Mouse (Mus musculus) testis, adult 2 months (tissue): ENCODE data around the gene Dcun1d3. TPM values are rescaled to one million over a fixed set of nuclear protein-coding genes. Genes with fewer than 3 reads are reported as not detected.

Experiments
- H3K27ac ChIP-seq: fragments of 200-500 bp; 2 replicates; pipeline ENCODE4 v1.5.1; 2012; ENCODE audit warnings: low read depth, low read length; ENCODE audit not compliant: control insufficient read depth, insufficient read depth
- H3K27me3 ChIP-seq: fragments of 200-500 bp; 2 replicates; pipeline ENCODE4 v1.6.1; 2012; ENCODE audit warnings: mild to moderate bottlenecking, low read length, moderate library complexity; ENCODE audit not compliant: control insufficient read depth, insufficient read depth
- H3K36me3 ChIP-seq: fragments of 200-500 bp; 2 replicates; pipeline ENCODE4 v1.6.1; 2012; ENCODE audit warnings: mild to moderate bottlenecking, low read length; ENCODE audit not compliant: control insufficient read depth, insufficient read depth
- H3K4me1 ChIP-seq: fragments of 200-500 bp; 2 replicates; pipeline ENCODE4 v1.6.1; 2012; ENCODE audit warnings: low read length; ENCODE audit not compliant: control insufficient read depth, insufficient read depth
- H3K4me3 ChIP-seq: fragments of 200-500 bp; 2 replicates; pipeline ENCODE4 v1.5.1; 2012; ENCODE audit warnings: low read depth, mild to moderate bottlenecking, low read length, moderate library complexity, mixed read lengths; ENCODE audit not compliant: control insufficient read depth
- CTCF ChIP-seq: fragments of 200-500 bp; IDR thresholded peaks from 2 replicates; pipeline ENCODE4 v1.5.1; 2012; ENCODE audit warnings: low read depth, mild to moderate bottlenecking, inconsistent platforms, low read length, moderate library complexity; ENCODE audit not compliant: control insufficient read depth, insufficient read depth, insufficient replicate concordance
- POLR2A ChIP-seq: fragments of 200-500 bp; IDR thresholded peaks from 2 replicates; pipeline ENCODE4 v1.6.1; 2012; ENCODE audit warnings: low read depth, mild to moderate bottlenecking, inconsistent platforms, low read length, moderate library complexity; ENCODE audit not compliant: control insufficient read depth
- polyA plus RNA-seq: library from polyadenylated mRNA; depleted of rRNA; stranded (reverse); fragments of >200 nt; gene quantifications from 2 replicates; pipeline ENCODE4 v1.2.3, GENCODE M21; 2012

Dcun1d3 gene
- polyA plus RNA-seq, 1 experiment, result 66.1 TPM

DNA sequence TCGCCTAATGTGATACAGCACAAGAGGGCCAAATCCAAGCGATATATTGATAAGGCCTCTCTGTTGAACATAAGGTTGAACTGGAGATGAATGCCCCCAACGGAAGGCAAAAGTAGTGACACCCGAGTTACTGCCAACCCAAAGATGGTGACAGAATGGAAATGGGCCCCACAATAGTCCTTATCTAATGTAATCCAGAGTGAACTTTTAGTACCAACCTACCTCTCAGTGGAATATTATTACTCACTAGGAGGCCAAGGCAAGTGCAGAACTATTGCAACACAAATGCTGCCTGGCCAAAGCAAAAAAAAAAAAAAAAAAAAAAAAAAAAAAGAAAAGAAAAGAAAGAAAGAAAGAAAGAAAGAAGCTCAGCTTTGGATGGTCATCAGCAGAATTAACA is 3.4 kb downstream of the Dcun1d3 start:
- no peak overlapping the region for H3K4me3 ChIP-seq

DNA sequence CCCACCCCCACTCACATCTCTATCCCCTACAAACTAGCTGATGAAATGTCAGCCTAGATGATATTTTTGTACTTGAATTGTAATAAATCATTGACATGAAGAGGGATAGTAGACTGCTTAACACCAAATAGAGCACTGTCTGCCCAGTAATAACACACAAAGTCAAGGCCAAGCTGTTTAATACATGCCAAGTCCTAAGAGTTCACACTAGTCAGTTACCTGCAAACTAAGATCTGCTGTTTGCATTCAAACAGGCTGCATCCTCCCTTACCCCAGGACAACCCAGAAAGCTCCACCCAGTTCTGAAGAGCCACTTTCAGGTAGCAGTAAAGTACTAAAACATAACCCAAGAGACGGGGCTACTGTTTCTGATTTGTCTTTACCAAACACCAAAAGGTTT is 3.9 kb downstream of the Dcun1d3 start:
- no peak overlapping the region for H3K4me3 ChIP-seq
- TF ChIP-seq POLR2A, result no peak
- no peak for TF ChIP-seq CTCF
- no peaks in the 10 kb centered on the region for H3K36me3 ChIP-seq
- H3K4me1 ChIP-seq, result no peaks in the 10 kb centered on the region
- H3K27me3 ChIP-seq, result no peaks in the 10 kb centered on the region
- H3K27ac ChIP-seq, result no peak overlapping the region

More for the DNA sequence above, 3.4 kb downstream of the Dcun1d3 start:
- no peaks in the 10 kb centered on the region for H3K36me3 ChIP-seq
- H3K27ac ChIP-seq, result no peak overlapping the region
- H3K27me3 ChIP-seq, result no peaks in the 10 kb centered on the region
- no peak for TF ChIP-seq CTCF
- no peak for TF ChIP-seq POLR2A
- H3K4me1 ChIP-seq, result no peaks in the 10 kb centered on the region

DNA sequence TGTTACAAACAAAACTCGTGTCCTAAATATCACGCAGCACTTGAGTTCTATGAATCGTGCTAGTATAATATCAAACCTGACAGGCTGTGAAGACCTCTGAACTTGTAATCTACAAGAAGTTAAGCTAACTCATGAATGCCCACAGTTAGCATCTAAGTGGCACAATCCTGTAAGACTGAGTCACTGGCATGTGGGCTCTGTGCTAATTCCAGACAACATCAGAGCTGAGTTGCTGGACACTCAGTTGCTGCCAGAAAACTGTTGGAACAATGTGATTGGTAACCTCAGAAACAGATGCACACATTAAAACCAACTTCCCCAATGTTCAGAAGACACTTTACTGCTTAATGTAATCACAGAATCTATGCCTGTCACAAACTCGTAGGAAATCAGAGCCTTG is 8.2 kb downstream of the Dcun1d3 start:
- Histone ChIP-seq H3K27me3 (no peaks in the 10 kb centered on the region), H3K4me1 (no peaks in the 10 kb centered on the region), H3K4me3 (no peak overlapping the region), H3K27ac (no peak overlapping the region), H3K36me3 (no peaks in the 10 kb centered on the region)
- TF ChIP-seq CTCF, result no peak
- TF ChIP-seq POLR2A, result no peak

DNA sequence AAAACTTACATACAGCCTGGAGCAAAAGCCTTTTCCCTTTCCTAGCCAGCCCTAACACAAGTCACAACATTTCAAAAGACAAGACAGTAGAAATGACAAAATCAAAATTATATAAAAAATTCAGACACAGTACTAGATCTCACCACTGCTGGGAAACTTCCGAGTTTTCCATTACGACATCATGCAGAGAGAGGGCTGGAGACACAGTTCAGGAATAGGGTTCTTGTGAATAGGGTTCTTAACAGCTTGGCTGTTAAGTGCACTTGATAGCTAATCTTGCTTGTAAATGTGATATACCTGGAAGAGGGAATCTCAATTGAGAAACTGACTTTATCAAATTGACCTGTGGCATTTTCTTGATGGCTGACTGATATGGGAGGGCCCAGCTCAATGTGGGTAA is 14.9 kb downstream of the Dcun1d3 start:
- H3K27ac ChIP-seq, result no peak overlapping the region
- H3K4me3 ChIP-seq, result no peak overlapping the region
- no peak for TF ChIP-seq POLR2A
- TF ChIP-seq CTCF, result no peak
- H3K27me3 ChIP-seq, result no peaks in the 10 kb centered on the region
- no peaks in the 10 kb centered on the region for H3K36me3 ChIP-seq
- no peaks in the 10 kb centered on the region for H3K4me1 ChIP-seq

DNA sequence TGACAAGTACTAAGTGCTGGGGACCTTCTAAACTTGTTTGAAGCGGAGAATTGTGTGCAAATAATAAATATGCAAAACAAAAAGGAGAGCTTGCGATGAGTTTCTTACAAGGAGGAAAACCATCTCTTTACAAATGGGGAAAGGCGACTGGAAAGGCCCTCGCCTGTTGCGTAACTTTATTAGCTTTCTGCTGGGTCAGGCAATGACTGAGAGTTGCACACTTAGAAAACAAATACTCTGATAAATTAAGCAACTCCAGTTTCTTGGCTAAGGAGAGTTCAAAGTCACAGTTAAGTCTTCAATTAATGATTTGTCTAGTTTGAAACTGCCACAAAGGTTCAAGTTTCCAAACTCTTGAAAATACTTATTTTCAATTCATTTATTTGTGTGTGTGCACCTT is 15.8 kb downstream of the Dcun1d3 start:
- no peak overlapping the region for H3K27ac ChIP-seq
- no peak overlapping the region for H3K4me3 ChIP-seq
- no peaks in the 10 kb centered on the region for H3K4me1 ChIP-seq
- H3K27me3 ChIP-seq, result no peaks in the 10 kb centered on the region
- no peaks in the 10 kb centered on the region for H3K36me3 ChIP-seq
- TF ChIP-seq CTCF (no peak), POLR2A (no peak)

DNA sequence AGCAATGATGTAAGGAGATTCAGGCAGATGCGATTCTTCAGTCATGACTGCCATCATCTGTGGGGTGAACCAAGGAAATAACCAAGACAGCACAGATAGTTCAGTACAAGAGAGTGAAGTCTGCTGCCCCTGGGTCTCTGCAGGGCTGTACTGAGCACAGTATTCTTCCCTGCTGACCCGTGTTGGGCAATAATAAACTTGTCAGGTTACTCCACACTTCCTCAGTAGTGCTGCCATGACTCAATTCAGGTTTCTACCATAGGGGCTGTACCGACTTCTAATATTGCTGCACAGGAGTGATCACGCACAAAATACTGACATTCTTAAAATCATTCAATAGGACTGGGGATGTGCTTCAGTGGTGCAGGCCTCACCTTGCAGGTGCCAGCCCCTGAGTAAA is 16.9 kb downstream of the Dcun1d3 start:
- Histone ChIP-seq H3K27me3 (no peaks in the 10 kb centered on the region), H3K4me1 (no peaks in the 10 kb centered on the region), H3K27ac (no peak overlapping the region), H3K36me3 (no peaks in the 10 kb centered on the region), H3K4me3 (no peak overlapping the region)
- TF ChIP-seq CTCF (no peak), POLR2A (no peak)

DNA sequence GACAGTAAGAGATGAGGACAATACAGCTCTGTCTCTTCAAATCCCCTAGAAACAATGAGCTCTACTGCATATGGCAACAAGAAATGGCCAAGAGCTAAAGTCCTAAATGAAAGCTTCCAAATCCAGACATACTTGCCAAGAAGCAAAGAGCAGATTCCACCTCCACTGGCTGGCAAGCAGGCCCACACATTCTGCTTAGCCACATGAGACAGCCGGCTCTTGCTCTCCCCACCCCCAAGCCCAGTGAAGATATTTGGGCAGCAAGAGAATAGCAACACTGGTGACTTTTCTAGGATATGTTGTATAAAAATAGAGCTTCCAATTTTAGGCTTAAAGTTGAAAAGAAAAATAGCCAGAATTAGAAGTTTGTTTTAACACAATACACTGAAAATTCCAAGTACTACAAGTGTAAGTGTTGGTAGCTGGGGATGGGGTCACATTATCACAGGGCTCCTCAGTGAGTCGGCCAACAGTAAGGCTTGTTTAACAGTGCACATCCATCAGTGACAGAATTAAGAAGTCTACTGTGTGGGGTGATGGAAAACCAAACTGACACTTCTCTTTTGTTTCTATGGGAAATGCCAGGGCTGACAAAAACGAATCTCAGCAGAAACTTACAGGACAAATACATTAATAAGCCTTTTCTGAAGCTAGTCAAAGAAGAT is 20.2 kb downstream of the Dcun1d3 start:
- no peak for TF ChIP-seq CTCF
- no peak for TF ChIP-seq POLR2A
- Histone ChIP-seq H3K4me3 (no peak overlapping the region), H3K4me1 (no peaks in the 10 kb centered on the region), H3K27me3 (no peaks in the 10 kb centered on the region), H3K36me3 (no peaks in the 10 kb centered on the region), H3K27ac (no peak overlapping the region)

DNA sequence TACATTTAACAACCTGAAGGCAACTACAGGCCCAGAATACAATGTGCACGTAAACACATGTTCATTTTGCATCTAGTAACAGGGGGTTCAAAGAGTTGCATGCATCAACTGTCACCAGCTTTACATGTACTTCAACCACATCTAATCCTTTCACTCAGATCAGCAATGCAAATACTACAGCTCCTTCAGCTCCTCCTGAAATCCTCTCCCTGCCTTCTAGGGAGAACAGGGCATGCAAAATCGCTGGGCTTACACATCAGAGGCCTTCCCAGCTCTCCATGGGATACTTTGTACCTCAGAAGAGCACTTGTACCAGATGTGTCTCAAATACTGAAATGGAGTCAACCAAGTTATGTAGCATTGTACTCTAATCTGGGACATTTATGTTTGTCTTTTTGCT is 23.0 kb downstream of the Dcun1d3 start:
- no peaks in the 10 kb centered on the region for H3K4me1 ChIP-seq
- no peaks in the 10 kb centered on the region for H3K27me3 ChIP-seq
- TF ChIP-seq CTCF, result no peak
- no peak for TF ChIP-seq POLR2A

More for the DNA sequence above, 23.0 kb downstream of the Dcun1d3 start:
- Histone ChIP-seq H3K4me3 (no peak overlapping the region), H3K27ac (no peak overlapping the region), H3K36me3 (no peaks in the 10 kb centered on the region)
